Mouse (Mus musculus) forebrain, embryonic 11.5 days (tissue): ENCODE data around the gene Ttyh2. TPM values are rescaled to one million over a fixed set of nuclear protein-coding genes. Genes with fewer than 3 reads are reported as not detected.

Experiments
- ATAC-seq: fragments of 200-750 bp; cut with Nextera tagmentation; replicated peaks from 2 replicates; pipeline ENCODE4 v1.8.0; 2017; ENCODE audit warnings: moderate TSS enrichment; ENCODE audit not compliant: low FRiP score
- DNase-seq: peaks from one replicate; pipeline ENCODE4 v3.0.0-alpha.2; 2017; ENCODE audit warnings: low spot score
- H3K27ac ChIP-seq: fragments of 300-500 bp; sonication (generic); 2 replicates; pipeline ENCODE4 v1.5.1; 2014; ENCODE audit warnings: low read depth, low read length
- H3K27me3 ChIP-seq: fragments of 300-500 bp; sonication (generic); 2 replicates; pipeline ENCODE4 v1.6.1; 2014; ENCODE audit warnings: mild to moderate bottlenecking, low read length, mixed read lengths; ENCODE audit not compliant: control insufficient read depth, insufficient read depth
- H3K36me3 ChIP-seq: fragments of 300-500 bp; sonication (generic); 2 replicates; pipeline ENCODE4 v1.6.1; 2014; ENCODE audit warnings: mild to moderate bottlenecking, low read length, moderate library complexity, mixed read lengths; ENCODE audit not compliant: control insufficient read depth, insufficient read depth
- H3K4me1 ChIP-seq: fragments of 300-500 bp; sonication (generic); replicated peaks from 2 replicates; pipeline ENCODE4 v1.6.1; 2014; ENCODE audit warnings: low read length, mixed read lengths; ENCODE audit not compliant: control insufficient read depth, insufficient read depth
- H3K4me2 ChIP-seq: fragments of 300-500 bp; sonication (generic); 2 replicates; pipeline ENCODE4 v1.6.1; 2014; ENCODE audit warnings: low read depth, mild to moderate bottlenecking, low read length, moderate library complexity, mixed read lengths; ENCODE audit not compliant: severe bottlenecking
- H3K4me3 ChIP-seq: fragments of 300-500 bp; sonication (generic); 2 replicates; pipeline ENCODE4 v1.5.1; 2014; ENCODE audit warnings: low read depth, low read length
- H3K9ac ChIP-seq: fragments of 300-500 bp; sonication (generic); 2 replicates; pipeline ENCODE4 v1.6.1; 2014; ENCODE audit warnings: low read length
- H3K9me3 ChIP-seq: fragments of 300-500 bp; sonication (generic); 2 replicates; pipeline ENCODE4 v1.6.1; 2016; ENCODE audit warnings: low read length, mixed read lengths; ENCODE audit not compliant: control insufficient read depth
- WGBS: fragments of 180-500 bp; shearing (Covaris S2); extraction: QIAGEN DNeasy Blood & Tissue Kit; methylation state at CpG from one replicate; pipeline ENCODE4 v1.1.7; 2014; 5-methylcytosine and 5-hydroxymethylcytosine counted together
- polyA plus RNA-seq: library from polyadenylated mRNA; unstranded; fragments of >200 nt; fragmentation: Nextera tagmentation; extraction: Ambion mirVana; gene quantifications from 2 replicates; pipeline ENCODE4 v1.2.1, GENCODE M21; 2014

Ttyh2 gene
- polyA plus RNA-seq, 1 experiment from 2014 or later: 11.7 TPM

DNA sequence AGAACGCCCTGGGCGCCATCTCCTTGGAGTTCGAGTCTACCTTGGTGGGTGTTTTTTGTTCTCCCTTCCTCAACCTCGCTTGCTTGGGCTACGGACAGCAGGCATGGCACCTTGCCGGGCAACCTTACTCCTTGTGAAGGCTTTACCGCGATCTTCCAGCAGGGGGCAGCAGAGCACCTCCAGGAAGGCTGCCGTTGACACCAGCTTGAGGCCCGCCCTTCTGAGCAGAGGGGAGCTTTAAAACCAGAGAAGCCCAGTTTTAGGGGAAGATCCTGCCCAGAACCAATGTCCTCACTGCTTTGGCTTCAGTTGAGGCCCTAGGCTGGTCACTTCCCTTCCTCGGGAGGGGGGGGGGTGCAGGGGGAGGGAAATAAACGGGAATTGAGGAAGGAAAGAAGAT lies 69.9 kb downstream of the Ttyh2 start:
- ATAC-seq (peak; percentile 69), DNase-seq (peak; percentile 97)
- Histone ChIP-seq H3K9ac (peak overlapping the region; percentile 47), H3K9me3 (no peaks in the 10 kb centered on the region), H3K4me3 (no peak overlapping the region), H3K36me3 (no peaks in the 10 kb centered on the region), H3K27ac (no peak overlapping the region), H3K4me2 (peak overlapping the region; percentile 31; the same call in 1 of the 2 replicates), H3K27me3 (no peaks in the 10 kb centered on the region), H3K4me1 (peaks cover 8% of the 10 kb centered on the region; the same call in 1 of the 2 replicates)
- WGBS: 2% methylated on average over 12 of the region's 12 CpGs

DNA sequence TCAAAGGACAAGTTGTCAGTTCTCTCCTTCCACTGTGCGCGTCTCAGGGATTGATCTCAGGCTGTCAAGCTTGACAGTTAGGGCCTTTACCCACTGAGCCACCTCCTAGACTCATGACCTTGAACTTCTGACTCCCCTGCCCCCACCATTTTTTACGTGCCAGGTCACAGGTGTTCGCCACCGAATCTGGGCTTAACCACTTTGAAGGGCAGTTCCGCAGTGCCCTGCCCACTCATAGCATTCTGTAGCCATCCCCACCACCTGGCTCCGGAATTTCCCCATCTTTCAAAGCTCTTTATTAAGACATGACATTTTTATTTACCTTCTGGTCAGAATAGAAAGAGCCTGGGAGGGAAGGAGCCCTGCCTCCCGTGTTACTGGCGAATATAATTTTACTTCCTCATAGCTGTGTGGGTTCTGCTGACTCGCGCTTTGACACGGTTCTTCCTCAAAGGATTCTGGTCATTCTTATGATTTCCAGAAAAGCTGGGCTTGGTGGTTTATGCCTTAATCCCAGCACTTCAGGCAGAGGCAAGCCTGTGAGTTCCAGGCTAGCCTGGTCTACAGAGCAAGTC lies 72.4 kb downstream of the Ttyh2 start:
- H3K27me3 ChIP-seq: no peaks in the 10 kb centered on the region
- no peak overlapping the region for H3K9ac ChIP-seq
- H3K4me3 ChIP-seq: no peak overlapping the region
- H3K4me1 ChIP-seq: 0 out of 2 replicates have a peak, but pooled peaks cover 3% of the 10 kb centered on the region
- H3K27ac ChIP-seq: no peak overlapping the region
- no peaks in the 10 kb centered on the region for H3K9me3 ChIP-seq
- H3K36me3 ChIP-seq: no peaks in the 10 kb centered on the region
- H3K4me2 ChIP-seq: no peak overlapping the region
- DNase-seq (no peak), ATAC-seq (no peak)
- WGBS: 87% methylated on average over 12 of the region's 12 CpGs

DNA sequence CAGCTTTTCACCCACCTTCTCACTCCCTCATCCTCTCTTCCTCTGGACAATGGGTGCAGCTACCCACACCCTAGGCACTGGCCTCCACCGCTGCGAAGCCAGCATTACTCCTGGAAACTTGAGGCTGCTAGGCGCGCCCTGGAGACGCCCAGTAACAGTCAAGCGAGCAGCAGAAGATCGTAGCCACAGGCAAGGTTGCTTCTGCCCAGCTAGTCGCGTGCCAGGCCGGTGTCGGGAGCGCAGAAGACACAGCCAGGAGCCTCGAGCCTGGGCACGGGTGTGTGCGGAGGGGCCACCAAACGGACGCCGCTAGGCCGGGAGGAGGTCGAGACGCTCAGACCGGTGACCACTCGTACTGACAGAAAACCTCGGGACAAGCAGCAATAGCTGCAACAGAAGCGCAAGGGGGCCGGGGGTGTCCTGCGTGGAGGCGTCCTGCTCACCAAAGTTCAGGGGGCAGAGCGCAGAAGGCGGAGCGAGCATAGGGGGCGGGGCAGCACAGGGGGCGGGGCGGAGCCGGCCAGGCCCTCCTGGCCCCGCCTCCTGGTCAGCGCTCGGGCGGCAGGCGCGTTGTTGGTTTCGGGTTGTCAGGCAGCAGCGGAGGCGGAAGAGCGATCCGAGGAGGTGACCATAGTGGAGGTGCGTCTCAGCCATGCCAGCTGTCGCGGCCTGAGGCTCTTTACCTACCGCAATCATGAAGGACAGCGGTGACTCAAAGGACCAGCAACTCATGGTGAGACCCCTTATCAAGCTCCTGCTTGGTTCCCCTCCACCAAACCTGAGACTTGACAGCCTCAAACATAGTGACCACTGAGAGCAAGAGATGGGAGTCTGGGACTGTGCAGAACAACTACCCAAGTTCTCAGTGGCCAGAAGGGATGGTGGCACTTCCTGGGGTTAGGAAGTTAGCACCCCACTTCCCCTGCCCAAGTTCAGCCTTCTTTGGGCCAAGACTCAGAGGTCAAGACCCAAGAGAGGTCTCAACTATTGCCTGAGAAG lies 89.9 kb downstream of the Ttyh2 start, which contains the start of gene Kif19a:
TSS of gene Kif19a (plus strand) at position 569 of the 999 bp plus-strand sequence.
- Histone ChIP-seq H3K27ac (no peak within 1 kb of the TSS), H3K4me1 (peaks cover 7% of the 10 kb centered on the region; the same call in 1 of the 2 replicates), H3K27me3 (peaks cover 14% of the 10 kb centered on the region; the same call in 1 of the 2 replicates), H3K36me3 (no peaks in the 10 kb centered on the region), H3K4me2 (peak within 1 kb of the TSS; percentile 75), H3K9me3 (no peaks in the 10 kb centered on the region), H3K4me3 (peak within 1 kb of the TSS; percentile 42), H3K9ac (peak within 1 kb of the TSS; percentile 42)
- ATAC-seq (peak; percentile 87), DNase-seq (peak; percentile 87)
- 2% methylated on average over 50 of the region's 51 CpGs for WGBS

DNA sequence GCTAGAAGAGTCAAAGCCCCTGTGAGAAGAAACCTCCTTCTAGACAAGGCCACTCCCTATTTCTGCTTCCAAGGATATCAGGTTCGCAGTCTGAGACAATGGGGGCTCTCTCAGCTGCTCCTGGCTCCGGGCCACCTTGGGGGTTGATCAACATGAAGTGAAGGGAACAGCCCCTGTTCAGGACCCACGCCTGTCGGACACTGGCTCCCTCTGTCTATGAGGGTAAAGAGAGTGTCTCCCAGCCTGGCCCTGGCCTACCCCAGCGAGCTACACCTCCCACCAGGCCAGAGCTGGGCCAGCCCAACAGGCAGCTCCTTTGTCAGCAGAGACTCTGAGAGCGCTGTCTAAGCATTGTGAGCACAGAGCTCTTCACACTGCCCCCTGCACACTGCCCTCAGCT lies 94.7 kb downstream of the Ttyh2 start:
- DNase-seq: no peak
- no peak overlapping the region for H3K4me2 ChIP-seq
- no peak overlapping the region for H3K4me3 ChIP-seq
- H3K9ac ChIP-seq: no peak overlapping the region
- H3K4me1 ChIP-seq: peaks cover 4% of the 10 kb centered on the region; the same call in 1 of the 2 replicates
- H3K9me3 ChIP-seq: no peaks in the 10 kb centered on the region
- ATAC-seq: no peak
- no peak overlapping the region for H3K27ac ChIP-seq
- H3K27me3 ChIP-seq: peaks cover 11% of the 10 kb centered on the region; the same call in 1 of the 2 replicates
- no peaks in the 10 kb centered on the region for H3K36me3 ChIP-seq
- 38% methylated on average over 6 of the region's 6 CpGs for WGBS

Other genes with a start within 250 kb of the Ttyh2 start
- gene Rpl38, start 6.9 kb upstream of the Ttyh2 start, polyA plus RNA-seq: 852 and 943 TPM in 2 replicates
- gene Dnaic2, start 52.0 kb downstream of the Ttyh2 start, polyA plus RNA-seq: 0.96 and 1.1 TPM in 2 replicates
- gene Kif19a, start 90.0 kb downstream of the Ttyh2 start, polyA plus RNA-seq: 0.83 and 1.2 TPM in 2 replicates
- gene Btbd17, start 120.5 kb downstream of the Ttyh2 start, polyA plus RNA-seq: 42.2 and 47.3 TPM in 2 replicates
- gene Gpr142, start 123.5 kb downstream of the Ttyh2 start, polyA plus RNA-seq: not detected in 2 replicates
- gene Gprc5c, start 175.7 kb downstream of the Ttyh2 start, polyA plus RNA-seq: 14.1 and 14.4 TPM in 2 replicates
- gene Cd300a, start 214.6 kb downstream of the Ttyh2 start, polyA plus RNA-seq: 0.35 and 0.64 TPM in 2 replicates